16 mouse cellular contexts compared by ENCODE assay signal in the genomic region with DNA sequence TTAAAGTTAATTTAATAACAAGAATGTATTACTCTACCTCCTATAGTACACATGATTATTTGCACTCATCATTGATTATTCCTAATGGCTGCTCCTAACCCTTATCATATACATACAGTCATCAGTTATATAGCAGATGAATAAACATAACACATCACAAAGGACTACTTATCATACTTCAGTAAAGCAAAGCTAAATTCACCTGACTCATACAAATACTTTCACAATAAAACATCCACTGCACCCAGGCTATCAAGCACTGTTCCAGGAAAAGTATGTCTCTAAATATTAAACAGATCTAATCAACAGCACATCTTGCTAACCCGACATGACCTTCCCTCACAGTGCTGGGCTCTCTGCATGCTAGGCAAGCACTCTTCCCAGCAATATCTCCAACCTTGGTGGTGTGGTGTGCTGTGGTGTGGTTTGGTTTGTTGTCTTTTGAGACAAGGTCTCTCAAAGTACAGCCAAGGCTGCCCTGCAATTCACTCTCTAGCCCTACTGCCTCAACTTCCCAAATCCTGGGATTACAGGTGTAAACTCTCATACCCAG. TPM values are rescaled to one million over a fixed set of nuclear protein-coding genes. Genes with fewer than 3 reads are reported as not detected.
"Had no signal": no experiment of that assay in that cellular context is flagged by ENCODE, and none has a peak within 500 bp of the region (broad histone marks: within the 10 kb centered on the region; RNA-seq: fewer than 3 reads in every experiment).

No protein-coding gene starts in this region.

- H3K4me1 ChIP-seq: limb, embryonic 12.5 days; midbrain, embryonic 15.5 days; neural tube, embryonic 12.5 days had no signal

- H3K4me2 ChIP-seq: limb, embryonic 12.5 days; liver, embryonic 13.5 days; lung, embryonic 15.5 days; midbrain, embryonic 11.5 days; midbrain, embryonic 15.5 days; neural tube, embryonic 12.5 days had no signal

- H3K9ac ChIP-seq: limb, embryonic 12.5 days; liver, embryonic 13.5 days; liver, postnatal 0 days; lung, embryonic 15.5 days; midbrain, embryonic 15.5 days; neural tube, embryonic 12.5 days had no signal

- DNase-seq: kidney, adult 8-10 months; kidney, postnatal 4 days; liver; liver, embryonic 13.5 days; liver, postnatal 0 days; right cerebral cortex, postnatal 14 days; thymus, adult 18-20 months; thymus, postnatal 25 days had no signal

- H3K27ac ChIP-seq: layer of hippocampus, adult 2 months; limb, embryonic 12.5 days; liver, embryonic 13.5 days; midbrain, embryonic 15.5 days; neural tube, embryonic 12.5 days had no signal

- H3K27me3 ChIP-seq: liver, embryonic 13.5 days; lung, embryonic 15.5 days; midbrain, embryonic 15.5 days; neural tube, embryonic 12.5 days had no signal

- H3K36me3 ChIP-seq: midbrain, embryonic 15.5 days had no signal

- H3K9me3 ChIP-seq: limb, embryonic 12.5 days; liver, embryonic 13.5 days; lung, embryonic 15.5 days; midbrain, embryonic 15.5 days; neural tube, embryonic 12.5 days had no signal

- ATAC-seq: liver, postnatal 0 days; midbrain, embryonic 15.5 days had no signal

- H3K4me3 ChIP-seq: layer of hippocampus, adult 2 months; limb, embryonic 12.5 days; liver, embryonic 13.5 days; lung, embryonic 15.5 days; midbrain, embryonic 15.5 days; neural tube, embryonic 12.5 days had no signal

RNA-seq across cellular contexts. Expression of a gene that starts 49.5 kb away (rescaled TPM):
- total RNA-seq: monocyte, adult 5-6 weeks; neutrophil, adult 5-6 weeks had no signal
